Mouse (Mus musculus): ENCODE data around the gene Tgfbr1.

- no peak for TF ChIP-seq CTCF (IDR thresholded peaks at IDR 0.05; ENCODE audit: low read depth, low read length)
- TF ChIP-seq POLR2A (IDR thresholded peaks at IDR 0.05; ENCODE audit: insufficient read depth, low read length), result no peak
These were observed 3.3 kb upstream of the Tgfbr1 start for GRCm38 (mm10) chr4:47349759-47350158.
